Mouse (Mus musculus) midbrain, embryonic 14.5 days (tissue): ENCODE data around the gene Idi2. TPM values are rescaled to one million over a fixed set of nuclear protein-coding genes. Genes with fewer than 3 reads are reported as not detected.

Experiments
- microRNA-seq: library from miRNA; unstranded; fragments of <30 nt; microRNA quantifications from one replicate; pipeline ENCODE4, GENCODE M21; 2016
- polyA plus RNA-seq: library from polyadenylated mRNA; unstranded; fragments of >200 nt; fragmentation: Nextera tagmentation; extraction: Ambion mirVana; gene quantifications from 2 replicates; pipeline ENCODE4 v1.2.1, GENCODE M21; 2014

Idi2 gene
- polyA plus RNA-seq, 1 experiment from 2014 or later: 0.09 TPM

Small RNAs within 50 kb of the gene (microRNA-seq; reads per million reads assigned to microRNA genes)
- gene Gm22750: not detected

Other genes starting within 250 kb of the Idi2 start
- gene Wdr37, start 81.0 kb upstream of the Idi2 start, polyA plus RNA-seq: 51.3 and 71.0 TPM in 2 replicates
- 66.6 and 81.8 TPM in 2 replicates for gene Idi1, start 67.4 kb upstream of the Idi2 start, polyA plus RNA-seq
- not detected in 2 replicates for gene Gm9745, start 4.6 kb upstream of the Idi2 start, polyA plus RNA-seq
- gene Gtpbp4, start 43.2 kb downstream of the Idi2 start, polyA plus RNA-seq: 59.2 and 79.3 TPM in 2 replicates
- gene Larp4b, start 141.0 kb downstream of the Idi2 start, polyA plus RNA-seq: 45.6 and 51.6 TPM in 2 replicates